Mouse (Mus musculus): ENCODE data around the gene Slc7a7.

Gene Slc7a7

DNA sequence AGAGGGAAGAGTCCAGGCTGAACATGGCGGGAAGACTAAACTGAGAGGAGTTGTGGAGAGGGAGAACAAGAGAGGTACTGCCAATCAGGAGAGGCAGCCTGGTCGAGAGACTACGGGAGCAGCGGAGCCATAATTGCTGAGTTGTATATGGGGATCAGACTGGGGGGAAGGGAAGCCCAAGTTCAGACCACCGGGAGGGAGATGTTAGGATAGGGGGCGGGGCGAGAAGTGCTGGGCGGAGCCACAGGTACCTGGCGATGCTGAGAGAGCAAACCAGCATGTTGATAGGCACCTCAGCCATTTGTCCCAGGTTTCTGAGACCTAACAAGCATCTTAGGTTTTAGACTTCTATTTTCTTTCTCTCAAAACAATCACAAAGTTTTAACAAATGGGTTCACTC, 88.4 kb downstream of the Slc7a7 start:
- in situ Hi-C loops (cut with MboI, MseI), result loop anchor here (10.0 kb wide), 1 partner anchor 64 kb away; no protein-coding TSS in a partner anchor

DNA sequence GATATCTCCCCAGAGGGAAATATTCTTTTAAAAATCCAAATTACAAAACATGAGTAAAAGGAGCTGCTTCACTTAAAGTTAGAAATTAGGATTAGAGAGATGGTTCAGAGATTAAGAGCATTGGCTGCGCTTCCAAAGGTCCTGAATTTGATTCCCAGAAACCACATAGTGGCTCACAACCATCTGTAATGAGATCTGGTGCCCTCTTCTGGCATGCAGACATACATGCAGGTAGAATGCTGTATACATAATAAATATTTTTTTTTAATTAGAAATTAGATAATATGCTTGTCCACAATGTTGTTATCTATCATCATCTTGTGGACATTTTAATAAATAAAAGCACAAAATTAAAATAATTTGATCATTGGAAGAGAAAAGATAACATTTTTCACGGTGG, 89.0 kb downstream of the Slc7a7 start:
- in situ Hi-C loops (cut with MboI, MseI), result loop anchor here (10.0 kb wide), 1 partner anchor 64 kb away; no protein-coding TSS in a partner anchor

DNA sequence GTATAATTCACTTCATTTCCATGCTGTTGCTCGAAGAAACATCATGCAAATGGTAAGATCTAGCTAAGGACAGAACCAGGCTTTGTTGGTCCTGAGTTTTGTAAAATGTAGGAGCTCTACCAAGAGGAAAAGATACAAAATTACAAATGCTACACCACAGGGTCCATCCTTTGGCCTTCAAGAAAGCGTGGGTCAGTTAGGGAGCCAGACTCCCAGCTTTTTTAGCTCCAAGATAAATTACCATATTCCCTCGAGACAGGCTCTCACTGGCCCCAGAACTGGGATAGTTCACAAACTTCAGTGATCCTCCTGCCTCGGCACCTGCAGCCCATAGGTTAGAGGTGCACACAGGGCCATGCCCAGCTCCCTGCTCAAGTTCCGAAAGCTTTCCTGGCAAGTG, 93.1 kb downstream of the Slc7a7 start:
- in situ Hi-C loops (cut with MboI, MseI), result loop anchor here (10.0 kb wide), 1 partner anchor 60 kb away; no protein-coding TSS in a partner anchor

DNA sequence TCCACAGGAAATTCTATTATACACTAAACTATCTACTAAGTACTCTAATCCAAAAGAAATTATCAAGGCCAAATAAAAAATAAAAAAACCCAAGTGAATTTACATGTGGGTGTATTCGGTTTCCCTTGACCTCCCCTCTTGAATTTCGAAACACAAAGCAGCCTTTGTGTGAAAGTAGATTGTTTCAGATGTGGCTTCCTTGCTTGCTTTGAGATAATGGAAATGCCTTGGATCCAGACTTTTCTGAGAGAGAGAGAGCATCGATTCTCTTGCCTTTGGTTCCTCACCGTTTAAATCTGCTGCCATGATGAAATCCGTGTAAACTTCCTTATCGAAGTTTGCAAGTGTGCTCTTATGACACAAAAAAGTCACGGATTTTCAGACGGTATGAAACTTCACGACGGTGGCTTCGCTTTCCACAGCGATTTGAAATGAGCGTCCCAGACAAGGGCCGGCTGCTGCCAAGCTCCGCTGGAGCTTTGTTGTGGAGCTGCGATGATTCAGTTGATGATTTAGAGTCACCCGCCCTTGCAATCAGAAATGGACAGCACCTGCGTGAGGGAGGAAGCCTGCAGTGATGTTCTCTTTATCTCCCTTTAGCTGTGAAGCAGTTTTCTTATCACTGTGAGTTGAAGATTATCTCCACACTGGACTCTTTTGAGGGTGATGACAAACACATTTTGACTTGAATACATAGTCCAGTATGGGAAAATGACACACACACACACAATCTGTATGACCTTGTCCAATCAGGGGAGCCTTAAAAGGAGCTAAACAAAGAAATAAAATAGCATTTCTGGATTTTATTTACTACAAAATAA, 95.8 kb downstream of the Slc7a7 start:
- in situ Hi-C loops (cut with MboI, MseI), result loop anchor here (10.0 kb wide), 1 partner anchor 57 kb away; no protein-coding TSS in a partner anchor
